15 mouse cellular contexts compared by ENCODE assay signal in the genomic region with DNA sequence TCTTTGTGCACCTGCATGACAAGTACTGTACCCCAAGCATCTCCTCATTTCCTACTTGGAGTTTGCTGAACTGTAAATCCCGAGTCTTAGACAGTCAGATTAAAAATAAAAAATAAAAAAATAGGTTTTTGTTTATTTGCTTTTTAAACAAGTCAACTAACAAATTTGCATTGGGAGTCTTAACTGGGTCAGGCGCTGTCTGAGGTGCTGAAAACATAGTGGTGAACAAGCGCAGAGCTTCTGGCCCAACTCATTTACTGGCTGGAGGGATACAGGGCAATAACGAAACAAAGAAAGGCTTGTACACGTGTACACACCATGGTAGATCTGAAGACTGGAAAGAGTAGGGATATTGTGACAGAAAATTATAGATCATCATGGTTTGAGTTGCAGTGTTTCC. TPM values are rescaled to one million over a fixed set of nuclear protein-coding genes. Genes with fewer than 3 reads are reported as not detected.
DNase-seq lines count a peak whose midpoint lies in the region; ATAC-seq lines count a peak whose summit lies in the region.
"Had no signal": no experiment of that assay in that cellular context is flagged by ENCODE, and none has a peak within 500 bp of the region (broad histone marks: within the 10 kb centered on the region; RNA-seq: fewer than 3 reads in every experiment).

No protein-coding gene starts in this region.

- H3K9ac ChIP-seq in neural tube, embryonic 11.5 days (ENCODE audit: low read length), result no peak overlapping the region
- H3K9ac ChIP-seq: embryonic facial prominence, embryonic 15.5 days; hindbrain, embryonic 14.5 days; liver, embryonic 15.5 days; neural tube, embryonic 13.5 days; stomach, embryonic 15.5 days had no signal

- intact Hi-C loops in heart, postnatal 10 days (cut with DNase I), result no loop called here

- no peaks in the 10 kb centered on the region for H3K4me1 ChIP-seq in heart, embryonic 10.5 days
- no peaks in the 10 kb centered on the region for H3K4me1 ChIP-seq in neural tube, embryonic 11.5 days (ENCODE audit: control insufficient read depth, insufficient read depth, low read length)
- H3K4me1 ChIP-seq: embryonic facial prominence, embryonic 15.5 days; liver, embryonic 15.5 days; neural tube, embryonic 13.5 days; stomach, embryonic 15.5 days had no signal

- no peaks in the 10 kb centered on the region for H3K9me3 ChIP-seq in heart, embryonic 10.5 days
- no peaks in the 10 kb centered on the region for H3K9me3 ChIP-seq in neural tube, embryonic 11.5 days (ENCODE audit: control insufficient read depth, low read length)
- H3K9me3 ChIP-seq: embryonic facial prominence, embryonic 15.5 days; liver, embryonic 15.5 days; neural tube, embryonic 13.5 days; stomach, embryonic 15.5 days had no signal

- WGBS in heart, embryonic 10.5 days, result 44% methylated on average over 5 of the region's 5 CpGs
- 64% methylated on average over 5 of the region's 5 CpGs for WGBS in neural tube, embryonic 11.5 days

- no peaks in the 10 kb centered on the region for H3K36me3 ChIP-seq in heart, embryonic 10.5 days
- H3K36me3 ChIP-seq in neural tube, embryonic 11.5 days (ENCODE audit: control insufficient read depth, insufficient read depth, low read length), result no peaks in the 10 kb centered on the region
- H3K36me3 ChIP-seq: embryonic facial prominence, embryonic 15.5 days; liver, embryonic 15.5 days; neural tube, embryonic 13.5 days; stomach, embryonic 15.5 days had no signal

- peak; percentile 2 to 8 for DNase-seq in heart, postnatal 10 days
- no peak for DNase-seq in heart, embryonic 10.5 days (ENCODE audit: low spot score)
- peak; percentile 3 for DNase-seq in lung, postnatal 10 days
- DNase-seq in lung, postnatal 36 days, result no peak
- peak; percentile 63 for DNase-seq in embryo, embryonic 11 days
- DNase-seq in neural tube, embryonic 11.5 days (ENCODE audit: low spot score), result peak; percentile 20
- DNase-seq in ovary, postnatal 10 days (ENCODE audit: low spot score), result no peak
- DNase-seq in urinary bladder, postnatal 10 days (ENCODE audit: low spot score), result no peak
- DNase-seq: cerebellum, adult 2 months; thymus, postnatal 4 days had no signal

- H3K4me2 ChIP-seq in neural tube, embryonic 11.5 days (ENCODE audit: low read depth), result no peak overlapping the region
- H3K4me2 ChIP-seq: embryonic facial prominence, embryonic 15.5 days; hindbrain, embryonic 14.5 days; liver, embryonic 15.5 days; neural tube, embryonic 13.5 days; stomach, embryonic 15.5 days had no signal

- no peak for ATAC-seq in neural tube, embryonic 11.5 days (ENCODE audit: insufficient read depth, low FRiP score, low TSS enrichment)

- H3K4me3 ChIP-seq in heart, embryonic 10.5 days, result no peak overlapping the region
- H3K4me3 ChIP-seq in neural tube, embryonic 11.5 days (ENCODE audit: low read depth, low read length), result no peak overlapping the region
- H3K4me3 ChIP-seq: embryonic facial prominence, embryonic 15.5 days; liver, embryonic 15.5 days; neural tube, embryonic 13.5 days; stomach, embryonic 15.5 days had no signal

- no peak overlapping the region for H3K27ac ChIP-seq in heart, embryonic 10.5 days
- H3K27ac ChIP-seq in neural tube, embryonic 11.5 days (ENCODE audit: low read depth, low read length), result no peak overlapping the region
- H3K27ac ChIP-seq: embryonic facial prominence, embryonic 15.5 days; hindbrain, embryonic 14.5 days; liver, embryonic 15.5 days; neural tube, embryonic 13.5 days; stomach, embryonic 15.5 days had no signal

- no peaks in the 10 kb centered on the region for H3K27me3 ChIP-seq in heart, embryonic 10.5 days (ENCODE audit: insufficient read depth, poor library complexity, severe bottlenecking)
- no peaks in the 10 kb centered on the region for H3K27me3 ChIP-seq in neural tube, embryonic 11.5 days (ENCODE audit: control insufficient read depth, insufficient read depth, low read length)
- H3K27me3 ChIP-seq: embryonic facial prominence, embryonic 15.5 days; liver, embryonic 15.5 days; neural tube, embryonic 13.5 days; stomach, embryonic 15.5 days had no signal

RNA-seq across cellular contexts. Expression of a gene that starts 37.5 kb away (rescaled TPM):
- under 1 TPM; 0.07 TPM for total RNA-seq in heart, postnatal 10 days (2021)
- 0.49 and 0.57 TPM in 2 replicates for polyA plus RNA-seq in heart, embryonic 10.5 days (2016; fragmentation: Nextera tagmentation; extraction: Ambion mirVana)
- 5.1 and 5.9 TPM in 2 replicates for polyA plus RNA-seq in neural tube, embryonic 11.5 days (2014; fragmentation: Nextera tagmentation; extraction: Ambion mirVana)

Comparison
In these comparisons a context has a peak if more than half of its experiments do, and no peak if none do; other contexts are left out.
1. DNase-seq: peak in heart, postnatal 10 days (2 of 2), lung, postnatal 10 days (single experiment), embryo, embryonic 11 days (single experiment) and neural tube, embryonic 11.5 days (single experiment); none in heart, embryonic 10.5 days (single experiment), lung, postnatal 36 days (single experiment), ovary, postnatal 10 days (single experiment) and urinary bladder, postnatal 10 days (single experiment).